Mouse (Mus musculus) spleen, postnatal 14 days (tissue): Measurements from ENCODE around the gene Slc4a1.

ENCODE experiments used
- DNase-seq, 2 experiments: peaks; one replicate each; pipeline ENCODE4 v3.0.0; 2021 to 2022; ENCODE audit warnings: low spot score in 2 of 2

Gene Slc4a1

DNA sequence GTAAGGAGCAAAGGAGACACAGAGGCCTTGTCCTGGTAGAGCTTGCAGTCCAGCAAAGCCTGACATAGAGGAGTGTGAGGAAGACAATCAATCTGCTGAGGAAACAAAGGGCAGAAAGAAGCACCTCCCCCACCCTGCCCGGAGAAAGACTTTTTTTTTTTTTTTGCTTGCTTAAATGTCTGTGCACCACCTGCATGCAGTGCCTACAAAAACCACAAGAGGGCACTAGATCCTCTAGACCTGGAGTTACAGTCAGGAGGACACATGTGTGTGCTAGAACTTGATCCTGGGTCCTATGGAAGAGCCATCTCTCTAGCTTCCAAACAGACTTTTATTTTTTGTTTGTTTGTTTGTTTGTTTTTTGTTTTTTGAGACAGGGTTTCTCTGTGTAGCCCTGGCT is 66.2 kb downstream of the Slc4a1 start:
- DNase-seq, result peak; percentile 47 to 76
